Mouse (Mus musculus): ENCODE results near the gene Ndufs7. TPM values are rescaled to one million over a fixed set of nuclear protein-coding genes. Genes with fewer than 3 reads are reported as not detected.

Ndufs7 gene
- total RNA-seq, 2 experiments from 2014 or later = 609 to 639 TPM

DNA sequence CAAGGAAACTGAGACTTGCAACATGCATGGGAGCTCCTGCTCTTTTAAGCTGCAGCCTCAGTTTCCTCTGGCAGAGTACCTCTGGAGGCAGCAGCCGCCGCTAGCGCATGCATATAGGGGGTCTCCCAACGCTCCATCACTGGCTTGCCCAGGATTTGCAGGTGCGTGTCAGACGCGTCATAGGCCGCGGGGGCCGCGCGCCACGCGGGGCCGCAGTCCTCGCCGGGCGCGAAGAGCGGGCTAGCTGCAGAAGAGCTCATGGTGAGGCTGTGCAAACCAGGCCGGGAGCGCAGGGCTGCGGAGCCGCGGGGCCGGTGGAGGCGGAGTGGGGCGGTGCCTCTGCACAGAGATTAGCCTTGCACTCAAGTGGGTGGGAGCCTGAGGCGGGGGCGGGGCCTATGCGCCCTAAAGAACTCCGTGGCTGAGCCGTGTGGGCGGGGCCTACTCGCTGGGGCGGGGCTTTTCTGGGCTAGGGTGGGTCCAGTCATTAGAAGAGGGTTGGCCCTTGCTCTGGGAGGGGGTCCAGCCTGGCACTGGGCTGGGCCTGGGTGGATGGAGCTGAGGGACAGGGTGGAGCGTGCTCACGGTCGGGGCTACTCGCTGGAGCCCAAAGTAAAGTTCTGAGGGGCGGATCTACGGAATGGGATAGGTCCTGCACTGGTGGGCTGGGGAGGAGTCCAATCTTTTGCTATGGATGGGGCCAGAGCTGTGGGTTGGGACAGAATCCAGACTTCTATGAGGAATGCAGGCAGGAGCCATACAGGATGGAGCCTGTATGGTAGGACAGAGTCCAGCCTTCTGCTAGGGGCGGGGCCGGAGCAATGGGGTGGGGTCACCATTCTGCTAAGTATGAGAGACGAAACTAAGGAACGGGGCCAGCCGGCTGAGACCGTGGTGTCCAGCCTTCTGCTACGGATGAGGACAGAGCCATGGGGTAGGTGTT, 12.0 kb downstream of the Ndufs7 start, which contains the start of the genes Gamt and Dazap1:
Gene Gamt (minus strand): TSS at position 371 of the 943 bp plus-strand sequence.
Gene Dazap1 (plus strand): TSS at position 845 of the 943 bp plus-strand sequence.
- intact Hi-C loops (cut with DNase I) = no loop called here
- peak; percentile 98 to 99 for DNase-seq

DNA sequence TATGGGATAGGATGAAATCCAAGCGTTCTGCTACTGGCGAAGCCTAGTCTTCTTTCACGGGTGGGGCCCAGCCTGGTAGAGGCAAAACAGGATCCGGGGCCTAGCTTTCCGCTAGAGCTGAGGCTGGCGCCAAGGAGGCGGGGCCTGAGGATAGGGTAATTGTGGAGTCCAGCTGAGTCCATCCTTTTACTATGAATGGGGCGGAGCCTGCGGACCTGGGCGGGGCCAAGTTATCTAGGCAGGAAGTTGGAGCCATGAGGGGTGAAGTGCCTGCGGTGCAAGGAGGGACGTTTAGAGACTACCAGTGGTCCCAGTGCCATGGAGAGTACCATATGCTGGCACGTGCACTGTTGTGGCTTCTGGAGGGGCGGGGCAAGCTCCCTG, 12.7 kb downstream of the Ndufs7 start:
- peak; percentile 97 to 99 for DNase-seq
- intact Hi-C loops (cut with DNase I) = no loop called here

DNA sequence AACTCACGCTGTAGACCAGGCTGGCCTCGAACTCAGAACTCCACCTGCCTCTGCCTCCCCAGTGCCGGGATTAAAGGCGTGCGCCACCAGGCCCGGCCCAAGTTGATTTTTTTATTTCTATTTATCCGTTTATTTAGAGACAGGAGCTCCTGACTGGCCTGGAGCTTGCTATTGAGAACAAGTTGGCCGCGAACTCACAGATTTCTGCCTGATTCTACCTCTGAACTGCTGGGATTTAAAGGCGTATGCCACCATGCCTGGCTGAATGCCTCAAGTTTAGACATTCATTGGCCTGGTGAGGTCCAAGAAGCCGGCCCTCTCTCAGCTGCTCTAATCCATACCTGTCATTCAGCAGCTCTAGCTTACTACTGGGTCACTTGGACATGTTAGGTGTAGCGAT, 13.2 kb downstream of the Ndufs7 start:
- intact Hi-C loops (cut with DNase I) = no loop called here
- DNase-seq = no peak

DNA sequence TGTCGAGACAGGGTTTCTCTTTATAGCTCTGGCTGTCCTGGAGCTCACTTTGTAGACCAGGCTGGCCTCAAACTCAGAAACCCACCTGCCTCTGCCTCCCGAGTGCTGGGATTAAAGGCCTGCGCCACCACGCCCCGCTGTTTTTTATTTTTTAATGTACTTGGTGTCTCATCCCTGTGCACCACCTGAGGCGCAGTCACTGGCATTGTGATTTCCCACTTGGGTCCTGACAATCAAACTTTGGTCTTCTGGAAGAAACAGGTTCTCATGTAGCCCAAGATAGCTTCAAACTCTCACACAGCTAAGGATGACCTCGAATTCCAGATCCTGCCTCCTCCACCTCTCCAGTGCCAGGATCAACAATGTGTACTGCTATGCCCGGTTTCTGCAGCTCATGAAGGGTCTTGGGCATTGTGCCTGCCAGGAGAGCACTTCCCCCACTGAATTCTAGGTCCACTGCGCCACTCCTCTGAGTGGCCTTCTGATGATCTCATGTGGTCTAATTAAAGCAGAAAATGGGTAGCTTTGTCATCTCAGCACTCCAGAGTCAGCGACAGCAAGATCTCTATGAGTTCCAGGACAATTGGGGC, 13.9 kb downstream of the Ndufs7 start:
- intact Hi-C loops (cut with DNase I) = no loop called here
- no peak for DNase-seq

DNA sequence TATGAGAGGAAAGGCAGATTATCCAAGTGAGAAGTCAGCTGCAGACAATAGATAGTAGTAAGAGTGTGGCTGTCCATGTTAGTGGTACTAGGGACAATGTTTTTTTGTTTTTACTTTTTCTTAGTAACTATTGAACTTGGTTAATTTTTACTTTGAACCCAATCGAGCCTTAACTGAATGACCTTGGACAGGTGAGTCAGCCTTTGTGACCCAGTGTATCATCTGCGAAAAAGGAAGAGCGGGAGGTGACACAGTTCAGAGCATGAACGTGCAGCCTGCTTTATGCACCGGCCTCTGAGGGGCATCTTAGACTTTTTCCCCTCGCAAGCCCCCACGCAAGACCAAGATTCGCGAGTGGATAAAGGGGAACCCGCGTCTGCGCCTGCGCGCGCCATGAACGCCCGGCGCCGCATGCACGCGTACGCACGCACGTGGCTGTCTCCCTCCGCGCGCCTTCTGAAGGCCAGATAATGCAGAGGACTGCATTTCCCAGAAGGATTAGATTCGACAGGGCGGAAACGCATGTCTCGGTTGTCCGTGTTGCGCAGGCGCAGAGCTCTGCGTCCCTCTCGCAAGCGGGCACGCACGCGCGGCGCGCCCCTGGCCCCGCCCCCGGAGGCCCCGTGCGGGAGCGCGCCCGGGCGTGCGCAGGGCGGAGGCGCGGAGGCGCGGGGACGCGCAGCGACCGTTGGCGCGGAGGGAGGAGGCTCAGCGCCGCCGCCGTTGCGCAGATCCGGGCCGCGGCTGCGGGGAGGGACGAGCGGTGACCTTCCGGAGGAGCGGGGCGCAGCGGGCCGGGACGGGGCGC, 15.6 kb downstream of the Ndufs7 start:
- intact Hi-C loops (cut with DNase I) = loop anchor here (2.0 kb wide), 1 partner anchor 26 kb away; no protein-coding TSS in a partner anchor
- peak; percentile 99 for DNase-seq

DNA sequence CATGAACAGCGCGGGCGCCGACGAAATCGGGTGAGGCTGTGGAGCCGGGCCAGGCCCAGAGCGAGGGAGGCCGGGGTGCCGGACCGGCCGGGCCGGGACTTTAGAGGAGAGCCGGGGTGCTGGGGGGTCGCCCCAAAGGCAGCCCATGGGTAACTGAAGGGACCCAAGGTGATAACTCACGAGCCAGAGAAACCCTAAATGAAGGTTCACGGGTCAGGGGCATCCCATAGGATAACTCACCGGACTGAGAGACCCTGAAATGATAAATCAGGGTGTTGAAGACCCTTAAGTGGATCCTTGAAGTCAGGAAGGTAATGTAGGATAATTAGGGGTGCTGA, 16.2 kb downstream of the Ndufs7 start:
- intact Hi-C loops (cut with DNase I) = loop anchor here (2.0 kb wide), 1 partner anchor 26 kb away; no protein-coding TSS in a partner anchor
- no peak for DNase-seq

DNA sequence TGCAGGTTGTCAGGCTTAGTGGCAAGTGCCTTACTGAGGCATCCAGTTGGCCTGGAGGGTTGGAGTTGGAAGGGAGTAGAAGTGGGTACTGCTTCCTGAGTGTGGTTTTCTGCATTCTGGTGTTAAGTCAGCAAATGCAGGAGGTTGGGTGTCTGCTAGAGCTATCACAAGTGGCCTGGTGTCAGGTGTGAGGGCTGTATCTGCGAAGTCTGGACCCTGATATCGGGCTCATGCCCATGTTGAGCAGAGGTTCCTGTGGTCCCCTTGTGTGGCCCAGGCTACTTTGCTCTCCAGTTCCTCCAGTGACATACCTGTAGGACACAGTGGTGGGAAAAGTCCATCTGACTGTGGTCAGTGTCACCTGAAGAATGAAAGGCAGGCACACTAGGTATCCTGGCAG, 21.2 kb downstream of the Ndufs7 start:
- DNase-seq = no peak
- intact Hi-C loops (cut with DNase I) = no loop called here

DNA sequence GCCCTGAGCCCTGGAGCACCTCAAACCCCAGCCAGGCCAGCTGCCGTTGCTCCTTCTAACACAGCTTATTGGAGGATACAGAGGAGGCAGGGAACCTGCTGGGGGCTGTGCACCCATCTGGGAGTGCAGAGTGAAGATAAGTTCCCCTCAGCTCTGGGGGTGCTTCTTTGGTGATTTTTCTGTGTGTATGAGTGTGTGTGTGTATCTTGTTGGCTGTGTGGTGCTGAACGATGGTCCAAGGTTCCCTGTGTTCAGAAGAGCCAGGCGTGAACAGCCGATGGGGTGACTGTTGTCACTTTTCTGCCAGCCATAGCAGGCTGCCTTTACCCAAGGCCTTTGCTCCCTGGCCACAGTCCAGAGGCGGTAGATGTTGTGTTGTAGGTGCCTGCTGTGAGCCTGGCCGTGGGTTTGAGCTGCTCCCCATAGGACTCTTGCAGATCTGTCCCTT, 21.8 kb downstream of the Ndufs7 start:
- intact Hi-C loops (cut with DNase I) = no loop called here
- no peak for DNase-seq

DNA sequence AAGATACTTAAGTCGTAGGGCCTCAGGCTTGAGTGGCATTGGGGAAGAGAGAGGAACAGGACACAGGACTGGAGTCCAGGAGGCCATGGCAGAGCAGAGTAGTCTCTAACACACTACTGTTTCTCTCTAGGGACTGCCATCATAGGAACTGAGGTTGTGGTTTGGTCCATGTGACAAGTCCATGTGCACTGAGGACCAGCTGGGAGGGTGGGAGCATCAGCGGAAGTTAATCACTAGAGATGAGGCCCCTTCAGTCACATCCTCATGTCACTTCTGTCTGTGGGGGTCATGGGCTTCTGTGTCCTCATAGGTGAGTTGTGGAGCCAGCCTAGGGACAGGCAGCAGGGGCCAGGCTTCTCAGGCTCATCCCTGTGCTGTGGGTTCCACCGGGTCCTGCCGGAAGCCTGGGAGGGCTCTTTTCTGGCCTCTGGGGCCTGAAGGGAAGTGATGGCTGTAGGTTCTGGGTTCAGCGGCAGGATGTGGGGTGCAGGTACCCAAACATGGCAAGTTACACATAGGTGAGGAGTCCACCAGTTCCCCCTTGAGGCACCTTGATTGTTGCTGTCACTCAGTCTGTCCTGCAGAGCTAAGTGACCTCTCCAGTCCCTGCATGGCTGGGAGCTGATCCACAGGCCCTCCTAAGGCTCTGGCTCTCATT, 22.4 kb downstream of the Ndufs7 start:
- no peak for DNase-seq
- intact Hi-C loops (cut with DNase I) = no loop called here

DNA sequence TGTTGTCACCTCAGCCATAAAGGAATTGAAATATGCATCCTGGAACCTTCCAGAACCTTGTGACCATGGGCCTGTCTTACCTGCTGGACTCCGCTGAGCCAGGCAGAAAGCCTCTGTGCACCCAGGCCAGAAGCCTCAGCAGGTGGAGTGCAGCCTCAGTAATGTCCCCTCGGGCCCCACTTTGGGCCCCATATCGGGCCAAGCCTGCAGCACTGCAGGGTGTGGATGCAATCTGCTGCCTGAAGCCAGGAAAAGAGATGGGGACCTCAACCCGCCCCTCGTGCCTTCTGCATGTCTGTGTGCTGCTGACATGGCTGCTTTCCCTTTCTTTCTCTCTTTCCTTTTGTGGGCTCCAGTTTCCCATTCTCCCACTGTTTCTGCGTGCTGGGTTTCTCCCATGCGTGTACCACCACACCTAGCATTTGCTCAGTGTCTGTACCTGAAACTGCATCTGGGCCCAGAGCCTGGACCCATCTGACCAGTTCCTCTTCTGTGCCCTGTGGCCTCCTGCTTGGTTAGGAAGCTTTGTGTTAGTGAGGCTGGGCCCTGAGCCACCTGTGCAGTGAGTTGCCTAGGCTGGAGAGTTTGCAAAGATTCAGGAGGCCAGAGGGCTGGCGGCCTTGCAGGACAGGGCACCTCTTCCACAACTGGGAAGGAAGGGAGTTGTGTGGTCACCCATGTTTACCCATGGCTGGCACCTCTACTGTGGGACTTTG, 23.1 kb downstream of the Ndufs7 start:
- no peak for DNase-seq
- intact Hi-C loops (cut with DNase I) = no loop called here

DNA sequence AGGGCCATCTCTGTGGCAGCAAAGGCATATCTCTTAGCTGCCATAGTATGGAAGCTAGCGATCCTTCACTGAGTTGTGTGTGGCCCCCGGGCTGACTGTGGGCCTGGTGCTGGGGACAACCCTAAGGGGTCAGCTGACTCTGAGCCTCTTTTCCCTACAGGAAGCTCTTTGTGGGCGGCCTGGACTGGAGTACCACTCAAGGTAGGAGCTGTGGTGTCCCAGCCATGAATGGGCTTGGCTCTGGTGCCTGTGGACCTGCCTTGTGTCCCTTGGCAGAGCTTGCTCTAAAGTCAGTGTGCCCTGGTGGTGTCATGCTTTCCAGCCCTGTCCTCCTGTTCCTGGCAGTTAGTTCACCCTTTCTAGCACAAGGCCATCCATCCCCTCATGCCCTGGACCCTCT, 24.9 kb downstream of the Ndufs7 start:
- intact Hi-C loops (cut with DNase I) = no loop called here
- DNase-seq = no peak

DNA sequence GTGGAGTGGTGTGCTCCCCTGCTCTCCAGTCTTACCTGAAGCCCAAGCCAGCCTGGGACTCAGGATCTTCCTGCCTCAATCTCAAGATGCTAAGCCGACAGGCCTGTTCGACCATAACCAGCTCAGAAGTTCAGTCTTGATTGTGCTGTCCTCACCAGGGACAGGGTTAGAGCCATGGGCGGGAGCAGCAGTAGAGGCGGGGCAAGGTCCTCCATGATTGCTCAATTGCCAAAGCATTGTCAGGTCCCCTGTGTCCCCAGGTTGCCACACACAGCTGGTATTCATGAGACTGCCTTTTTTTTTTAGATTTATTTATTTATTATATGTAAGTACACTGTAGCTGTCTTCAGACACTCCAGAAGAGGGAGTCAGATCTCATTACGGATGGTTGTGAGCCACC, 27.3 kb downstream of the Ndufs7 start:
- intact Hi-C loops (cut with DNase I) = no loop called here
- DNase-seq = no peak

DNA sequence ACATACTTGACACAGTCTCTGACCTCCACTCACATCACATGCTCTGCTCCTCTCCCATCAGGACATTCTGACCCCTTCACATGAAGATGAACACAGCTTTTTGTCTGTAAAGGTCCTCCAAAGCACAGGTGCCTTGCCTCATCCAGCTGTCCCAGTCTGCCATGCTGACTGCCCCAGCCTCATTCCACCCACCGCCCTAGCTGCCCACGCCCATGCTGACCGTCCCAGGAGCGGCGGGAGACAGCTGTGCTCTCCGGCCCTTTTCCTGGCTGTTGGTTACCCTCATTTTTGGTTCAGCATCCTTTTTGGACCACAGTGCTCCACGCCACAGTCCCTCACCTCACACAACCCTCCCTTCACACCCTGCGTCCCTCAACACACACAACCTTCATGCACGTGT, 29.5 kb downstream of the Ndufs7 start:
- intact Hi-C loops (cut with DNase I) = no loop called here

DNA sequence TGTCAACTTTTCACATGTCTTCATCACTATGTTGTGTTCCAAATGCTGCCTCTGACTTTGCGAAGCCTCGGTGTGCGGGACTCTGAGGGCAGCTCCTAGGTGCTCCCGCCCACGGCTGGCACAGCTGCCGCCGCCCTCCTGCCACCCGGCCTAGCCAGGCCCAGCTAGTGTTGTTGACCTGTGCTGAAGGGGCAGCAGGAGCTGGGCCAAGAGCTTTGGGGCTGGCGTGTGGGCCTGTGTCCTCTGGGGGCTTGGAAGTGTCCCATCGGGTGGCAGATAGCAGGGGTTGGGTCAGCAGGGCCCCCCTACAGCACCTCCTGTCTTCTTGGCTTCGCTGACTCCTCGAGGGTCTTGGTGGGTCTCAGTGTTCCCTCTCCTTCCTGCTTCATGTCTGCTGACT, 30.4 kb downstream of the Ndufs7 start:
- no peak for DNase-seq
- intact Hi-C loops (cut with DNase I) = no loop called here

More for the DNA sequence above, 29.5 kb downstream of the Ndufs7 start:
- no peak for DNase-seq

DNA sequence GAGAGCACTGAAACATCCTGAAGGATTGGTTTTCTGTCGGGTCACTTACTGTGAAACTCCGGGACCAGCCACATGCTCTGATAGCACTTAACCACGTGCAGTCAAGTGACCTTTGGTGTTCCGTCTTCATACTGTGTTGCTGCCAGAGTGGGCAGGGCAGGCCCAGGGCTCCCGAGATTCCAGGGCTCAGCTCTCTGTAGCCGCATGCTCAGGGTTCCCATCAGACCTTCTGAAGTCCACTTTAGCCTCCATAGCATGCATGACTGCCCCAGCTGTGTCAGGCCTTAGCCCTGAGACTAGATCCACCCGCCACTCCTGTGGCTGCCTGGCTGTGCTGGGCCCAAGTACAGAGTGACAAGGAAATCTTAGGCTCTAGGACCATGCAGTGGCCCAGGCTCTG, 32.4 kb downstream of the Ndufs7 start:
- intact Hi-C loops (cut with DNase I) = no loop called here
- DNase-seq = peak; percentile 72 to 78

DNA sequence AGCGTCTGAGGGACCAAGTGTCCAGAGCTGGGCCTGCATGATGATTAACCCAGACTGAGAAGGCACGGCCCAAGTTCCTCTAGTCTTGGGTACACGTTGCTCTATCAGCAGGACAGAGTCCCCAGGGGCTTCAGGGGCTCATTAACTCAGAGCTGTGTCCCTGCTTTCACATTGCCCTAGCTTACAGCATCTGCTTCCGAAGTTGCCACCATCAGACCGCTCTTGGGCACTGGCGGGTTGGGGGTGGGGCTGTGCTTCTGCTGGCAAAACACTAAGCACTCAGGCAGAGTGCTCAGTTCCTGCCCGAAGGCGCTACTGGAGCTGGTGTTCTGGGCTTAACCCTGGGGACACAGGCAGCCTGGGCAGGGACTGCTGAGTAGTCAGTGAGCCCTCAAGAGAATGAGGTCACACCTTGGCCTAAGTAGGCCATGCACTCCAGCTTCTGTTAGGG, 33.0 kb downstream of the Ndufs7 start:
- intact Hi-C loops (cut with DNase I) = no loop called here
- DNase-seq = peak; percentile 66

DNA sequence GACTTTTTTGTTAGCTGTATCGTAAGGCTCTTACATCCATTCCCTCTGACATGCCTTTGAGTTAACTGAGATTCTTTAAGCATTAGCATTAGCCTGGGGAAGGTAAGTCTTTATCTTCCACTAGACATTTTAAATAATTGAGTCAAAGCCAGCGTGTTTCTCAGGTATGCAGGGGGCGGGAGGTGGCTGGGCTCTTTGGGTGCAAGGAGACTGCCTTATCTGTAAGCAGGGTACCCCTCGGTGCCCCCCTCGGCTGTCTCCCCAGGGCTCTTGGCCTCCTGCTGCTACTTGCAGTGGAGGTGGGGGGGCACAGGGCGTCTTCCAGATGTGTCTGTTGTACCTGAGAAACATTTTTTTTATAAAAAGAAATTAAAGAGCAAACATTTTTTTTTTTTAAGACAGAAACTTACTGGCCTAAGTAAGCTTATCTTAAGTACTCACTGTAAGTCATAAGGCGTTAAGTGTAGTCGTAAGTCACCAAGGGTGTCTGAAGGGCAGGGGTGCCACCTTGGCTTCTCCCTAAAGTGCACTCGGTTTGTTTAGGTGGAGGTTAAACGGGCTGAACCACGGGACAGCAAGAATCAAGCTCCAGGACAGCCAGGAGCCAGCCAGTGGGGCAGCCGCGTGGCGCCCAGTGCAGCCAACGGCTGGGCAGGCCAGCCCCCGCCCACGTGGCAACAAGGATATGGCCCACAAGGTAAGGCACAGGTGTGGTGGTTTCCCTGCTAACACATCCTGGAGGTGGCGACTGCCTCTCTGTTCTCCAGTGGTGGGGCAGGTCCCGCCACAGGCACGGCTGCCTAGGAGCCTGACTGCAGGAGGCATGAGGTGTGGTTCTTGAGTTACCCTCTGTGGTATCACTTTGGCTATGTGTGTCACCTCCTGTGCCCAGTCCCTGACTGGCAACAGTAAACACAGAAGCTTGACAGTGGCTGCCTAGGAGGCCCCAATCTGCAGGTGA, 33.8 kb downstream of the Ndufs7 start:
- no peak for DNase-seq
- intact Hi-C loops (cut with DNase I) = no loop called here

DNA sequence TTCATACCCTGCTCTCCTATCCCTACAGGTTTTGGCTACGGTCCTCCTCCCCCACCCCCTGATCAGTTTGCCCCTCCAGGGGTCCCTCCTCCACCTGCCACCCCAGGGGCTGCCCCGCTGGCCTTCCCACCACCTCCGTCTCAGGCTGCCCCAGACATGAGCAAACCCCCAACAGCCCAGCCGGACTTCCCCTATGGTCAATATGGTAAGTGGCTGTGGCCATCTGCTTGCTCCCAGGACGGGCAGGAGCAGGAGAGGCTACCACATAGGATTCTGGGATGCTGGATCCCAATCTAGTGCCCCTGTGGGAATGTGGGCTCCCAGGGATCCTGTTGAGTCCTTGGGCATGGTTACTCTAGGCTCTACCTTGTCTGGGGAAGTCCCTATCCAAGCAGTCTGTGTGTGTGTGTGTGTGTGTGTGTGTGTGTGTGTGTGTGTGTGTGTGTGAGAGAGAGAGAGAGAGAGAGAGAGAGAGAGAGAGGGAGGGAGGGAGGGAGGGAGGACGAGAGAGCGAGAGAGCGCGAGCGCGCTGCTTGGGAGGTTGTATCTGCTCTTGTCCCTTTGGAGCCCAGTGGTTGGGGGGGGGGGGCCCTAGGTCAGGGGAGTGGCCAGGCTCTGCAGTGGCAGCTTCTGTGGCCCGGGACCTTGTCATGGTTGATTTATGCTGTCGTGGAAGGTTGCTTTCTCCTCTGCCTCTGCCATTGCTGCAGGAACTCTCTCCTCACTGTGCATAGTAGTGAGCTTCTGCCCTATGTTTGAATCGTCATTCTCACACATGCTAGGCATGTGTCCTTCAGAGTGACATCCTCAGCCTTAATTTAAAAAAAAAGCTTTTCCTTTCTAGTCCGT, 36.5 kb downstream of the Ndufs7 start:
- no peak for DNase-seq
- intact Hi-C loops (cut with DNase I) = no loop called here
